Mouse (Mus musculus): Measurements from ENCODE around the gene Lyrm7.
A peak's percentile ranks its signal among the peaks of the same experiment; 100 is the strongest.

GRCm38 (mm10) chr11:54862621-54863520, 2.2 kb upstream of the Lyrm7 start:
- peak; percentile 72; the same call in 1 of the 2 replicates for TF ChIP-seq CTCF (IDR thresholded peaks at IDR 0.05; ENCODE audit: extremely low read depth, insufficient read depth, insufficient read length, insufficient replicate concordance)
- no peak for TF ChIP-seq POLR2A (IDR thresholded peaks at IDR 0.05; ENCODE audit: low read depth, low read length)

Measured in spleen, adult 2 months (tissue).